Mouse (Mus musculus): ENCODE data around the gene Neurod2.

- TF ChIP-seq POLR2A (IDR thresholded peaks at IDR 0.05; ENCODE audit: borderline replicate concordance, insufficient read depth, low read length), result no peak
- no peak for TF ChIP-seq CTCF (IDR thresholded peaks at IDR 0.05; ENCODE audit: borderline replicate concordance, insufficient read depth, low read depth, low read length)
Measured at GRCm38 (mm10) chr11:98327136-98328030, 2.1 kb downstream of the Neurod2 start.

Measured in cerebellum, adult 2 months (tissue).